Mouse (Mus musculus) heart, adult 9 months (tissue): ENCODE data around the gene Hist1h2ah.
"Not testable (repeated sequence)": the region's sequence is repeated elsewhere in the genome, so short reads cannot be mapped to it uniquely, and the experiment has no call there.

Experiments
- DNase-seq, 2 experiments: peaks; one replicate each; pipeline ENCODE4 v3.0.0; 2022; ENCODE audit warnings: low spot score in 2 of 2

Gene Hist1h2ah

GRCm38 (mm10) chr13:22035267-22036148, at the start of gene Hist1h2ah, which contains the start of gene Hist1h2bk:
TSS of gene Hist1h2ah (minus strand) at chr13:22035568.
TSS of gene Hist1h2bk (plus strand) at chr13:22035870.
- DNase-seq, result peak; percentile 86 to 91

- not testable (repeated sequence) for DNase-seq
Measured at GRCm38 (mm10) chr13:22084140-22084539, 48.8 kb upstream of the Hist1h2ah start, which contains the start of gene Vmn1r188. TSS of gene Vmn1r188 (plus strand) at chr13:22084440.

- no peak for DNase-seq
Measured at GRCm38 (mm10) chr13:22063468-22063867, 28.1 kb upstream of the Hist1h2ah start.

GRCm38 (mm10) chr13:22061422-22061821, 26.1 kb upstream of the Hist1h2ah start:
- no peak for DNase-seq

- DNase-seq, result no peak
Measured at GRCm38 (mm10) chr13:22053754-22054153, 18.4 kb upstream of the Hist1h2ah start.

- DNase-seq, result no peak
Measured at GRCm38 (mm10) chr13:22051523-22051859, 16.1 kb upstream of the Hist1h2ah start.

- peak; percentile 88 for DNase-seq
Measured at GRCm38 (mm10) chr13:22050591-22051522, 15.5 kb upstream of the Hist1h2ah start.

- DNase-seq, result no peak
Measured at GRCm38 (mm10) chr13:22049737-22050440, 14.5 kb upstream of the Hist1h2ah start.

- DNase-seq, result no peak
Measured at GRCm38 (mm10) chr13:22049041-22049440, 13.7 kb upstream of the Hist1h2ah start.

GRCm38 (mm10) chr13:22045311-22045710, 9.9 kb upstream of the Hist1h2ah start:
- no peak for DNase-seq

GRCm38 (mm10) chr13:22044432-22045155, 9.2 kb upstream of the Hist1h2ah start:
- no peak for DNase-seq

- no peak for DNase-seq
Measured at GRCm38 (mm10) chr13:22043503-22044431, 8.4 kb upstream of the Hist1h2ah start.

- DNase-seq, result peak; percentile 97 to 98
Measured at GRCm38 (mm10) chr13:22042568-22043502, 7.5 kb upstream of the Hist1h2ah start, which contains the start of the genes Hist1h2ag and Hist1h2bj. TSS of gene Hist1h2ag (minus strand) at chr13:22042944. TSS of gene Hist1h2bj (plus strand) at chr13:22043214.

- DNase-seq, result no peak
Measured at GRCm38 (mm10) chr13:22041651-22042567, 6.5 kb upstream of the Hist1h2ah start.

GRCm38 (mm10) chr13:22041142-22041536, 5.8 kb upstream of the Hist1h2ah start, which contains the start of gene Hist1h4i:
TSS of gene Hist1h4i (minus strand) at chr13:22041362.
- DNase-seq, result peak; percentile 95

- no peak for DNase-seq
Measured at GRCm38 (mm10) chr13:22040464-22041141, 5.2 kb upstream of the Hist1h2ah start.
